Mouse (Mus musculus): Measurements from ENCODE around the gene Rpf1. TPM values are rescaled to one million over a fixed set of nuclear protein-coding genes. Genes with fewer than 3 reads are reported as not detected.

The Rpf1 gene
- total and polyA plus RNA-seq, 3 experiments = 72.3 to 369 (median 73.6) TPM

DNA sequence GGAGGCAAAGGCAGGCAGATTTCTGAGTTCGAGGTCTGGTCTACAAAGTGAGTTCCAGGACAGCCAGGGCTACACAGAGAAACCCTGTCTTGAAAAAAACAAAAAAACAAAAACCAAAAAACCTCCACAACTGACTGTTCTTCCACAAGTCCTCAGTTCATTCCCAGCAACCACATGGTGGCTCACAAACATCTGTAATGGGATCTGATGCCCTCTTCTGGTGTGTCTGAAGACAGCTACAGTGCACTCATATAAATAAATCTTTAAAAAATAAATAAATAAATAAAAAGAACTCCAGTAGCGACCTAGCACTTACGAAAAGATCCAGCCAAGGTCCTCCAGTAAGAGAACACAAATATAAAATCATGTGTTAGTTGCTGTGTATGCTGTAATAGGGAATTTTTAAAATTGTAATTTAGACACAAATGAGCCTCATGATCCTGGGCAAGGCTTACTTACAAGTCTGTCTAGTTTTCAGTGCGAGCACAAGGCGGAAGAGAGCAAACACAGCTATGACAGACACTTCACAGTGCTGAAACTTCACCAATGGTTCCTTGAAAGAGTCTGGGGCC, 917 bp downstream of the Rpf1 start:
- Histone ChIP-seq H3K36me3 (ENCODE audit: control insufficient read depth in 1 of 2, insufficient read depth in 2 of 2, low read length in 2 of 2) (peaks cover 8 to 22% of the 10 kb centered on the region in 2 experiments), H3K9me3 (replicated peaks; ENCODE audit: insufficient read depth, low read length) (no peaks in the 10 kb centered on the region), H3K27me3 (ENCODE audit: control insufficient read depth in 1 of 2, insufficient read depth in 2 of 2, low read length in 2 of 2) (no peaks in the 10 kb centered on the region; a peak in 1 of 4 replicates), H3K27ac (ENCODE audit: control insufficient read depth, low read depth, low read length) (no peak overlapping the region; the same call in 1 of the 2 replicates), H3K9ac (ENCODE audit: control insufficient read depth, low read depth, low read length, poor library complexity, severe bottlenecking) (peak overlapping the region; percentile 61), H3K4me1 (ENCODE audit: control insufficient read depth in 1 of 2, insufficient read depth in 2 of 2, low read length in 2 of 2) (peaks cover 2 to 3% of the 10 kb centered on the region in 2 experiments; a peak in 3 of 4 replicates), H3K4me3 (ENCODE audit: control insufficient read depth in 1 of 2, insufficient read depth in 1 of 2, low read depth in 2 of 2, low read length in 2 of 2) (peak overlapping the region; percentile 88), H3K79me2 (ENCODE audit: control insufficient read depth, insufficient read depth, low read length, poor library complexity) (peaks cover 13% of the 10 kb centered on the region)
- DNase-seq (ENCODE audit: low read depth, low spot score) = no peak
- TF ChIP-seq SMC3 (IDR thresholded peaks at IDR 0.05; ENCODE audit: low read depth, low read length) = no peak
- TF ChIP-seq ETS1 (IDR thresholded peaks at IDR 0.05; ENCODE audit: low read depth, low read length) = no peak
- no peak for TF ChIP-seq MAX (IDR thresholded peaks at IDR 0.05; ENCODE audit: low read length)
- TF ChIP-seq CTCF (IDR thresholded peaks at IDR 0.05 in 2 of 3, conservative IDR thresholded peaks at IDR 0.05 in 1 of 3; ENCODE audit: control insufficient read depth in 1 of 3, insufficient read depth in 1 of 3, low read depth in 2 of 3, low read length in 3 of 3, poor library complexity in 1 of 3, severe bottlenecking in 1 of 3) = no peak
- no peak for TF ChIP-seq NELFE (IDR thresholded peaks at IDR 0.05; ENCODE audit: low read depth, low read length)
- no peak for TF ChIP-seq TBP (IDR thresholded peaks at IDR 0.05; ENCODE audit: low read depth, low read length)
- TF ChIP-seq USF2 (IDR thresholded peaks at IDR 0.05; ENCODE audit: borderline replicate concordance in 1 of 2, insufficient read depth in 1 of 2, low read depth in 1 of 2, low read length in 2 of 2) = no peak
- no peak for TF ChIP-seq MEF2A (IDR thresholded peaks at IDR 0.05; ENCODE audit: extremely low read depth, insufficient replicate concordance, low read depth, low read length, poor library complexity, severe bottlenecking)
- TF ChIP-seq MAFK (IDR thresholded peaks at IDR 0.05; ENCODE audit: borderline replicate concordance, low read depth, low read length) = no peak
- TF ChIP-seq CHD2 (IDR thresholded peaks at IDR 0.05; ENCODE audit: low read length) = no peak
- TF ChIP-seq GABPA (IDR thresholded peaks at IDR 0.05; ENCODE audit: low read depth, low read length) = no peak
- no peak for TF ChIP-seq KAT2A (conservative IDR thresholded peaks at IDR 0.05; ENCODE audit: low read depth, low read length)
- no peak for TF ChIP-seq ZC3H11A (IDR thresholded peaks at IDR 0.05; ENCODE audit: low read depth, low read length)
- TF ChIP-seq RAD21 (IDR thresholded peaks at IDR 0.05; ENCODE audit: low read depth, low read length) = no peak
- no peak for TF ChIP-seq BHLHE40 (IDR thresholded peaks at IDR 0.05; ENCODE audit: borderline replicate concordance, low read depth, low read length)
- TF ChIP-seq POLR2AphosphoS2 (IDR thresholded peaks at IDR 0.05; ENCODE audit: low read length) = no peak
- TF ChIP-seq ZMIZ1 (IDR thresholded peaks at IDR 0.05; ENCODE audit: low read depth, low read length) = no peak

DNA sequence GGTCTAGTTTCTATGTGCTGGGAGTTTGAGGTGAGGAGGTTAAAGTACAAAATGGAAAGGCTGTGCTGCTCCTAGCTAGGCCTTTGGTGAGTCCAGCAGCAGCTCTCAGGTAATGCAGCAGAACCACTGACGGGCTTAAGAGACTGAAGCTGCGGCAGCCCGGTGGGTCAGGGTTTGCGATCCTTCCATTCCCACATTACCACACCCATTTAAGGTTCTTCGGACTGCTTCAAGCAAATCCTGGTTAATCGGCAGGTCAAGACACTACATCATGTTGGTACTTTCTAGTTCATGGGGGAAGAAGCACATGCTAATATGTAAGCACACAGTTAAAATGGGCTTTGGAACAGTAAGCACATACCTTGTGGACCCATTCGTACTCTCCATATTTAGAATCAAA, 14.5 kb downstream of the Rpf1 start:
- Histone ChIP-seq H3K9ac (ENCODE audit: control insufficient read depth, low read depth, low read length, poor library complexity, severe bottlenecking) (no peak overlapping the region), H3K9me3 (replicated peaks; ENCODE audit: insufficient read depth, low read length) (no peaks in the 10 kb centered on the region), H3K4me3 (ENCODE audit: control insufficient read depth in 1 of 2, insufficient read depth in 1 of 2, low read depth in 2 of 2, low read length in 2 of 2) (no peak overlapping the region), H3K4me1 (ENCODE audit: control insufficient read depth in 1 of 2, insufficient read depth in 2 of 2, low read length in 2 of 2) (peaks cover 0 to 6% of the 10 kb centered on the region in 2 experiments; a peak in 3 of 4 replicates), H3K79me2 (ENCODE audit: control insufficient read depth, insufficient read depth, low read length, poor library complexity) (peaks cover 18% of the 10 kb centered on the region), H3K36me3 (ENCODE audit: control insufficient read depth in 1 of 2, insufficient read depth in 2 of 2, low read length in 2 of 2) (peaks cover 20 to 34% of the 10 kb centered on the region in 2 experiments), H3K27ac (ENCODE audit: control insufficient read depth, low read depth, low read length) (no peak overlapping the region), H3K27me3 (ENCODE audit: control insufficient read depth in 1 of 2, insufficient read depth in 2 of 2, low read length in 2 of 2) (no peaks in the 10 kb centered on the region)
- no peak for TF ChIP-seq MAX (IDR thresholded peaks at IDR 0.05; ENCODE audit: low read length)
- 0 out of 2 replicates have a peak, but pooled peaks have one; percentile 51 for TF ChIP-seq POLR2AphosphoS5 (IDR thresholded peaks at IDR 0.05; ENCODE audit: borderline replicate concordance, low read depth, low read length)
- TF ChIP-seq UBTF (IDR thresholded peaks at IDR 0.05; ENCODE audit: borderline replicate concordance, insufficient read depth, low read depth, low read length) = no peak
- no peak for TF ChIP-seq GATA1 (IDR thresholded peaks at IDR 0.05; ENCODE audit: low read depth, low read length)
- no peak for DNase-seq (ENCODE audit: low read depth, low spot score)

All from MEL (cell line).